Mouse (Mus musculus) G1E (cell line): ENCODE results near the gene Park7.

Experiments used
- CTCF ChIP-seq: IDR thresholded peaks from 2 replicates; pipeline ENCODE4 v1.5.1; 2012; ENCODE audit warnings: low read depth, low read length, inconsistent platforms, mixed read lengths
- GATA1 ChIP-seq: IDR thresholded peaks from 2 replicates; pipeline ENCODE4 v1.6.1; 2012; ENCODE audit warnings: borderline replicate concordance, low read length, inconsistent platforms, mixed read lengths
- POLR2AphosphoS5 ChIP-seq: IDR thresholded peaks from 2 replicates; pipeline ENCODE4 v1.6.1; 2012; ENCODE audit warnings: low read depth, low read length, inconsistent platforms; ENCODE audit not compliant: insufficient replicate concordance

DNA sequence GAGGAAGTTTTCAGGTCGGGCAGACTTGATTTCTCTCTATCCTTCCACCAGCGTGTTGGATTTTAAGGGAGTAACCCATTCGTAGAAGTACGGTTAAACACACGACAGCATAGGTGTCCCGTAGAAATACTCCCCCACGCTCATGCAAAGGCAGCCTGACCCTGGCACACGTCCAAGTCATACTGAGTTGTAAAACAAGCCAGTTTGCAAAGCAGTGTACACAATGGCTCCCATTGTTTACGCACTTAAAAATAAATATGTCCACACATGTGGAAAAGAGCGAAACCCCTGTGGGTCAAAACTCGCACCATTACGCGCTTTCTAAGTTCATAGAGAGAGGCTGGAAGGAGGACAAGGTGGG lies 24.3 kb downstream of the Park7 start:
- TF ChIP-seq CTCF (no peak), GATA1 (no peak), POLR2AphosphoS5 (no peak)
